Mouse (Mus musculus) monocyte, adult 2 months (primary cell): ENCODE measurements around the gene Gipc3.

Experiments used
- DNase-seq, 2 experiments: peaks; one replicate each; pipeline ENCODE4 v3.0.0; 2022; ENCODE audit warnings: low spot score in 2 of 2, low read depth in 1 of 2

Gene Gipc3

GRCm38 (mm10) chr10:81302781-81303218 lies 40.3 kb downstream of the Gipc3 start:
- no peak for DNase-seq

GRCm38 (mm10) chr10:81302288-81302687 lies 40.8 kb downstream of the Gipc3 start:
- no peak for DNase-seq

- no peak for DNase-seq
Observed at GRCm38 (mm10) chr10:81301321-81301720, 41.7 kb downstream of the Gipc3 start.

GRCm38 (mm10) chr10:81300352-81300907 lies 42.6 kb downstream of the Gipc3 start:
- no peak for DNase-seq

- no peak for DNase-seq
Observed at GRCm38 (mm10) chr10:81299585-81300351, 43.3 kb downstream of the Gipc3 start.

GRCm38 (mm10) chr10:81298369-81299100 lies 44.5 kb downstream of the Gipc3 start:
- DNase-seq: peak; percentile 71 to 81

GRCm38 (mm10) chr10:81297845-81298244 lies 45.2 kb downstream of the Gipc3 start:
- DNase-seq: peak; percentile 83 to 86

GRCm38 (mm10) chr10:81297246-81297645 lies 45.8 kb downstream of the Gipc3 start:
- peak in 1 of 2 experiments; percentile 50 for DNase-seq

GRCm38 (mm10) chr10:81295185-81295584 lies 47.9 kb downstream of the Gipc3 start:
- DNase-seq: no peak

GRCm38 (mm10) chr10:81294442-81294841 lies 48.6 kb downstream of the Gipc3 start:
- no peak for DNase-seq

- DNase-seq: no peak
Observed at GRCm38 (mm10) chr10:81293334-81294030, 49.6 kb downstream of the Gipc3 start.

- DNase-seq: peak; percentile 99 to 100
Observed at GRCm38 (mm10) chr10:81292554-81293333, 50.3 kb downstream of the Gipc3 start, which contains the start of gene Pip5k1c. Gene Pip5k1c (plus strand): TSS chr10:81292963.

- DNase-seq: peak in 1 of 2 experiments; percentile 55
Observed at GRCm38 (mm10) chr10:81291511-81292104, 51.5 kb downstream of the Gipc3 start, which contains the start of gene Tjp3. Gene Tjp3 (minus strand): TSS chr10:81291581.

GRCm38 (mm10) chr10:81290698-81291460 lies 52.2 kb downstream of the Gipc3 start:
- DNase-seq: no peak

GRCm38 (mm10) chr10:81289811-81290210 lies 53.3 kb downstream of the Gipc3 start:
- DNase-seq: no peak

- DNase-seq: no peak
Observed at GRCm38 (mm10) chr10:81289278-81289677, 53.8 kb downstream of the Gipc3 start.

GRCm38 (mm10) chr10:81288601-81289000 lies 54.5 kb downstream of the Gipc3 start:
- DNase-seq: no peak

- peak in 1 of 2 experiments; percentile 71 for DNase-seq
Observed at GRCm38 (mm10) chr10:81287513-81288157, 55.4 kb downstream of the Gipc3 start.

GRCm38 (mm10) chr10:81286586-81286985 lies 56.5 kb downstream of the Gipc3 start:
- DNase-seq: no peak
